Mouse (Mus musculus) MEL (cell line): ENCODE data around the gene Ubqln5. TPM values are rescaled to one million over a fixed set of nuclear protein-coding genes. Genes with fewer than 3 reads are reported as not detected.

Experiments used
- DNase-seq: peaks from one replicate; pipeline ENCODE4 v3.0.0; 2011; ENCODE audit warnings: low read depth, low spot score
- H3K27ac ChIP-seq: 2 replicates; pipeline ENCODE4 v1.5.1; 2012; ENCODE audit warnings: low read depth, mild to moderate bottlenecking, control low read depth, low read length, moderate library complexity; ENCODE audit not compliant: control insufficient read depth
- H3K27me3 ChIP-seq, 2 experiments: fragments of 150-350 bp in 1 of 2; sonication (generic) in 1 of 2; 2 replicates each; pipeline ENCODE4 v1.6.1; 2012; ENCODE audit warnings: low read length in 2 of 2, mild to moderate bottlenecking in 2 of 2, improper control_type of control experiment in 1 of 2, moderate library complexity in 1 of 2; ENCODE audit not compliant: insufficient read depth in 2 of 2, control insufficient read depth in 1 of 2
- H3K36me3 ChIP-seq, 2 experiments: 2 replicates each; pipeline ENCODE4 v1.6.1; 2012 to 2014; ENCODE audit warnings: low read length in 2 of 2, improper control_type of control experiment in 1 of 2, inconsistent platforms in 1 of 2, mild to moderate bottlenecking in 1 of 2; ENCODE audit not compliant: insufficient read depth in 2 of 2, control insufficient read depth in 1 of 2
- H3K4me1 ChIP-seq, 2 experiments: fragments of 150-350 bp in 1 of 2; sonication (generic) in 1 of 2; 2 replicates each; pipeline ENCODE4 v1.6.1; 2012; ENCODE audit warnings: low read length in 2 of 2, improper control_type of control experiment in 1 of 2, mild to moderate bottlenecking in 1 of 2; ENCODE audit not compliant: insufficient read depth in 2 of 2, control insufficient read depth in 1 of 2
- H3K4me3 ChIP-seq, 2 experiments: fragments of 150-350 bp in 1 of 2; sonication (generic) in 1 of 2; 2 replicates each; pipeline ENCODE4 v1.5.1; 2012; ENCODE audit warnings: low read depth in 2 of 2, low read length in 2 of 2, mild to moderate bottlenecking in 2 of 2, moderate library complexity in 2 of 2, control low read depth in 1 of 2, improper control_type of control experiment in 1 of 2; ENCODE audit not compliant: control insufficient read depth in 1 of 2, insufficient read depth in 1 of 2
- H3K79me2 ChIP-seq: 2 replicates; pipeline ENCODE4 v1.6.1; 2012; ENCODE audit warnings: mild to moderate bottlenecking, low read length, moderate library complexity; ENCODE audit not compliant: control insufficient read depth, poor library complexity, insufficient read depth
- H3K9ac ChIP-seq: 2 replicates; pipeline ENCODE4 v1.6.1; 2012; ENCODE audit warnings: low read depth, mild to moderate bottlenecking, control low read depth, low read length, moderate library complexity; ENCODE audit not compliant: control insufficient read depth, poor library complexity, severe bottlenecking
- H3K9me3 ChIP-seq: fragments of 150-350 bp; sonication (generic); replicated peaks from 2 replicates; pipeline ENCODE4 v1.6.1; 2012; ENCODE audit warnings: mild to moderate bottlenecking, low read length, improper control_type of control experiment, moderate library complexity; ENCODE audit not compliant: insufficient read depth
- BHLHE40 ChIP-seq: IDR thresholded peaks from 2 replicates; pipeline ENCODE4 v1.6.1; 2012; ENCODE audit warnings: low read depth, mild to moderate bottlenecking, inconsistent platforms, low read length, improper control_type of control experiment, borderline replicate concordance
- CHD1 ChIP-seq: IDR thresholded peaks from 2 replicates; pipeline ENCODE4 v1.6.1; 2012; ENCODE audit warnings: low read depth, mild to moderate bottlenecking, inconsistent platforms, low read length, improper control_type of control experiment
- CTCF ChIP-seq, 3 experiments: IDR thresholded peaks in 2 of 3; conservative IDR thresholded peaks in 1 of 3; 2 replicates each; pipeline ENCODE4 v1.5.1; 2011 to 2012; ENCODE audit warnings: low read length in 3 of 3, low read depth in 2 of 3, mild to moderate bottlenecking in 2 of 3, improper control_type of control experiment in 1 of 3, inconsistent platforms in 1 of 3, mixed read lengths in 1 of 3, moderate library complexity in 1 of 3; ENCODE audit not compliant: control insufficient read depth in 1 of 3, insufficient read depth in 1 of 3, poor library complexity in 1 of 3, severe bottlenecking in 1 of 3
- E2F4 ChIP-seq: IDR thresholded peaks from 2 replicates; pipeline ENCODE4 v1.6.1; 2011; ENCODE audit warnings: low read depth, low read length, improper control_type of control experiment, borderline replicate concordance
- EP300 ChIP-seq, 2 experiments: IDR thresholded peaks; 2 replicates each; pipeline ENCODE4 v1.6.1; 2011; ENCODE audit warnings: improper control_type of control experiment in 2 of 2, low read length in 2 of 2, low read depth in 1 of 2, mild to moderate bottlenecking in 1 of 2
- ETS1 ChIP-seq: IDR thresholded peaks from 2 replicates; pipeline ENCODE4 v1.6.1; 2012; ENCODE audit warnings: low read depth, mild to moderate bottlenecking, inconsistent platforms, low read length, improper control_type of control experiment, moderate library complexity
- GABPA ChIP-seq: IDR thresholded peaks from 2 replicates; pipeline ENCODE4 v1.6.1; 2012; ENCODE audit warnings: low read depth, mild to moderate bottlenecking, inconsistent platforms, low read length, improper control_type of control experiment, moderate library complexity
- GATA1 ChIP-seq: IDR thresholded peaks from 2 replicates; pipeline ENCODE4 v1.6.1; 2011; ENCODE audit warnings: low read depth, low read length, improper control_type of control experiment
- JUND ChIP-seq: IDR thresholded peaks from 2 replicates; pipeline ENCODE4 v1.6.1; 2011; ENCODE audit warnings: low read depth, mild to moderate bottlenecking, improper control_type of control experiment, low read length
- KAT2A ChIP-seq: conservative IDR thresholded peaks from 2 replicates; pipeline ENCODE4 v1.6.1; 2012; ENCODE audit warnings: low read depth, low read length, improper control_type of control experiment, inconsistent platforms
- MAX ChIP-seq: IDR thresholded peaks from 2 replicates; pipeline ENCODE4 v1.6.1; 2011; ENCODE audit warnings: low read length, improper control_type of control experiment
- MAZ ChIP-seq: IDR thresholded peaks from 2 replicates; pipeline ENCODE4 v1.6.1; 2012; ENCODE audit warnings: low read depth, mild to moderate bottlenecking, inconsistent platforms, low read length, improper control_type of control experiment
- MEF2A ChIP-seq: IDR thresholded peaks from 2 replicates; pipeline ENCODE4 v1.6.1; 2014; ENCODE audit warnings: low read depth, mild to moderate bottlenecking, inconsistent platforms, low read length, improper control_type of control experiment; ENCODE audit not compliant: poor library complexity, insufficient replicate concordance, severe bottlenecking; ENCODE audit errors: extremely low read depth
- MXI1 ChIP-seq: IDR thresholded peaks from 2 replicates; pipeline ENCODE4 v1.6.1; 2011; ENCODE audit warnings: mild to moderate bottlenecking, low read depth, low read length, improper control_type of control experiment
- MYB ChIP-seq: IDR thresholded peaks from 2 replicates; pipeline ENCODE4 v1.6.1; 2011; ENCODE audit warnings: mild to moderate bottlenecking, low read depth, low read length, improper control_type of control experiment
- MYC ChIP-seq: IDR thresholded peaks from 2 replicates; pipeline ENCODE4 v1.6.1; 2011; ENCODE audit warnings: low read depth, mild to moderate bottlenecking, low read length, improper control_type of control experiment, moderate library complexity
- POLR2A ChIP-seq, 2 experiments: IDR thresholded peaks; 2 replicates each; pipeline ENCODE4 v1.6.1; 2011 to 2012; ENCODE audit warnings: low read length in 2 of 2, mild to moderate bottlenecking in 2 of 2, control low read depth in 1 of 2, improper control_type of control experiment in 1 of 2, low read depth in 1 of 2, moderate library complexity in 1 of 2; ENCODE audit not compliant: control insufficient read depth in 1 of 2, insufficient read depth in 1 of 2, poor library complexity in 1 of 2
- POLR2AphosphoS2 ChIP-seq: IDR thresholded peaks from 2 replicates; pipeline ENCODE4 v1.6.1; 2011; ENCODE audit warnings: low read length, improper control_type of control experiment
- POLR2AphosphoS5 ChIP-seq: IDR thresholded peaks from 2 replicates; pipeline ENCODE4 v1.6.1; 2012; ENCODE audit warnings: low read depth, borderline replicate concordance, mild to moderate bottlenecking, inconsistent platforms, low read length, moderate library complexity, mixed read lengths
- RAD21 ChIP-seq: IDR thresholded peaks from 2 replicates; pipeline ENCODE4 v1.6.1; 2011; ENCODE audit warnings: mild to moderate bottlenecking, low read depth, low read length, improper control_type of control experiment
- RCOR1 ChIP-seq: IDR thresholded peaks from 2 replicates; pipeline ENCODE4 v1.6.1; 2012; ENCODE audit warnings: low read depth, mild to moderate bottlenecking, inconsistent platforms, low read length, improper control_type of control experiment
- SIN3A ChIP-seq: IDR thresholded peaks from 2 replicates; pipeline ENCODE4 v1.6.1; 2012; ENCODE audit warnings: low read length, improper control_type of control experiment, inconsistent platforms
- TAL1 ChIP-seq: IDR thresholded peaks from 2 replicates; pipeline ENCODE4 v1.6.1; 2012; ENCODE audit warnings: mild to moderate bottlenecking, inconsistent platforms, low read length, moderate library complexity, mixed read lengths
- USF1 ChIP-seq: IDR thresholded peaks from 2 replicates; pipeline ENCODE4 v1.6.1; 2014; ENCODE audit warnings: low read depth, mild to moderate bottlenecking, inconsistent platforms, low read length, improper control_type of control experiment, moderate library complexity
- ZKSCAN1 ChIP-seq: IDR thresholded peaks from 2 replicates; pipeline ENCODE4 v1.6.1; 2012; ENCODE audit warnings: low read depth, mild to moderate bottlenecking, inconsistent platforms, low read length, improper control_type of control experiment, moderate library complexity
- ZMIZ1 ChIP-seq: IDR thresholded peaks from 2 replicates; pipeline ENCODE4 v1.6.1; 2012; ENCODE audit warnings: low read depth, mild to moderate bottlenecking, inconsistent platforms, low read length, improper control_type of control experiment, moderate library complexity
- ZNF384 ChIP-seq: IDR thresholded peaks from 2 replicates; pipeline ENCODE4 v1.6.1; 2012; ENCODE audit warnings: low read depth, mild to moderate bottlenecking, inconsistent platforms, low read length, improper control_type of control experiment
- polyA plus RNA-seq, 2 experiments: library from polyadenylated mRNA; stranded (reverse) in 1 of 2; unstranded in 1 of 2; fragments of >175 nt in 1 of 2; fragments of >200 nt in 1 of 2; gene quantifications; 2 replicates each; pipeline versions ENCODE4 v1.2.1 to v1.2.4; 2012; ENCODE audit warnings: low replicate concordance in 2 of 2, low read depth in 1 of 2; ENCODE audit not compliant: insufficient read length in 2 of 2, insufficient read depth in 1 of 2, missing spikeins in 1 of 2
- total RNA-seq: library from RNA; depleted of rRNA; stranded (reverse); fragments of 300-350 nt; gene quantifications from 2 replicates; pipeline ENCODE4 v1.2.3, GENCODE M21; 2012

Gene Ubqln5
- total and polyA plus RNA-seq, 3 experiments: not detected

GRCm38 (mm10) chr7:104150456-104150855 is 20.8 kb upstream of the Ubqln5 start, which contains the start of gene Ubqlnl:
Gene Ubqlnl (minus strand): TSS chr7:104150556.
- Histone ChIP-seq H3K9me3 (no peaks in the 10 kb centered on the region), H3K36me3 (no peaks in the 10 kb centered on the region), H3K9ac (no peak within 1 kb of the TSS), H3K79me2 (no peaks in the 10 kb centered on the region), H3K27me3 (no peaks in the 10 kb centered on the region), H3K4me3 (no peak within 1 kb of the TSS), H3K27ac (no peak within 1 kb of the TSS), H3K4me1 (no peaks in the 10 kb centered on the region)
- TF ChIP-seq ETS1: no peak
- no peak for TF ChIP-seq RAD21
- no peak for TF ChIP-seq POLR2AphosphoS5
- no peak for TF ChIP-seq ZMIZ1
- DNase-seq: no peak

- Histone ChIP-seq H3K9ac (no peak within 1 kb of the TSS), H3K79me2 (no peaks in the 10 kb centered on the region)
- no peak for DNase-seq
Observed at GRCm38 (mm10) chr7:104143179-104143578, 13.6 kb upstream of the Ubqln5 start, which contains the start of gene Ubqln3. Gene Ubqln3 (minus strand): TSS chr7:104143279.

GRCm38 (mm10) chr7:104137305-104137704 is 7.7 kb upstream of the Ubqln5 start, which contains the start of gene Olfr643:
Gene Olfr643 (minus strand): TSS chr7:104137405.
- TF ChIP-seq JUND: no peak
- TF ChIP-seq MYC: no peak
- TF ChIP-seq E2F4: no peak
- TF ChIP-seq CHD1: no peak
- TF ChIP-seq MYB: no peak
- TF ChIP-seq POLR2AphosphoS2: no peak
- TF ChIP-seq GABPA: no peak
- no peak for TF ChIP-seq USF1
- no peak for TF ChIP-seq GATA1
- TF ChIP-seq BHLHE40: no peak
- no peak for TF ChIP-seq KAT2A
- no peak for TF ChIP-seq TAL1
- TF ChIP-seq POLR2AphosphoS5: no peak
- Histone ChIP-seq H3K27ac (no peak within 1 kb of the TSS), H3K79me2 (no peaks in the 10 kb centered on the region), H3K9ac (no peak within 1 kb of the TSS), H3K27me3 (no peaks in the 10 kb centered on the region), H3K4me1 (no peaks in the 10 kb centered on the region), H3K9me3 (no peaks in the 10 kb centered on the region), H3K4me3 (no peak within 1 kb of the TSS), H3K36me3 (no peaks in the 10 kb centered on the region)
- no peak for DNase-seq

More at GRCm38 (mm10) chr7:104143179-104143578, 13.6 kb upstream of the Ubqln5 start, which contains the start of gene Ubqln3:
- H3K9me3 ChIP-seq: no peaks in the 10 kb centered on the region
- H3K4me3 ChIP-seq: no peak within 1 kb of the TSS
- no peaks in the 10 kb centered on the region for H3K4me1 ChIP-seq
- no peaks in the 10 kb centered on the region for H3K36me3 ChIP-seq
- no peaks in the 10 kb centered on the region for H3K27me3 ChIP-seq
- no peak for TF ChIP-seq CTCF (IDR thresholded peaks at IDR 0.05 in 2 of 3, conservative IDR thresholded peaks at IDR 0.05 in 1 of 3; ENCODE audit: control insufficient read depth in 1 of 3, insufficient read depth in 1 of 3, low read depth in 2 of 3, low read length in 3 of 3, poor library complexity in 1 of 3, severe bottlenecking in 1 of 3)
- no peak for TF ChIP-seq MXI1
- no peak for TF ChIP-seq SIN3A
- TF ChIP-seq EP300 (IDR thresholded peaks at IDR 0.05; ENCODE audit: low read depth in 1 of 2, low read length in 2 of 2): no peak
- no peak for TF ChIP-seq MAX
- TF ChIP-seq MEF2A: no peak
- TF ChIP-seq POLR2AphosphoS5: no peak
- no peak for TF ChIP-seq MYC
- no peak for TF ChIP-seq RCOR1
- no peak for TF ChIP-seq ZKSCAN1
- TF ChIP-seq E2F4: no peak
- no peak for TF ChIP-seq ZNF384
- no peak for TF ChIP-seq MAZ
- TF ChIP-seq POLR2A (IDR thresholded peaks at IDR 0.05; ENCODE audit: control insufficient read depth in 1 of 2, insufficient read depth in 1 of 2, low read depth in 1 of 2, low read length in 2 of 2, poor library complexity in 1 of 2): no peak
- no peak for TF ChIP-seq MYB
- TF ChIP-seq USF1: no peak
- no peak within 1 kb of the TSS for H3K27ac ChIP-seq
